Mouse (Mus musculus) liver, adult 2 months (tissue): ENCODE results near the gene Calr3. TPM values are rescaled to one million over a fixed set of nuclear protein-coding genes. Genes with fewer than 3 reads are reported as not detected.

Experiments
- DNase-seq: peaks from one replicate; pipeline ENCODE4 v3.0.0-alpha.2; 2011; ENCODE audit warnings: low read depth, low spot score; ENCODE audit errors: extremely low read depth
- H3K27ac ChIP-seq: fragments of 200-500 bp; replicated peaks from 2 replicates; pipeline ENCODE4 v1.5.1; 2012; ENCODE audit warnings: low read depth, mild to moderate bottlenecking, control low read depth, inconsistent platforms, low read length; ENCODE audit not compliant: insufficient read depth
- H3K27me3 ChIP-seq: fragments of 200-500 bp; 2 replicates; pipeline ENCODE4 v1.6.1; 2012; ENCODE audit warnings: mild to moderate bottlenecking, moderate library complexity, low read length, inconsistent platforms; ENCODE audit not compliant: control insufficient read depth, insufficient read depth
- H3K36me3 ChIP-seq: fragments of 200-500 bp; 2 replicates; pipeline ENCODE4 v1.6.1; 2012; ENCODE audit warnings: low read length, inconsistent platforms; ENCODE audit not compliant: control insufficient read depth, insufficient read depth
- H3K4me1 ChIP-seq: fragments of 200-500 bp; 2 replicates; pipeline ENCODE4 v1.6.1; 2011; ENCODE audit warnings: low read length; ENCODE audit not compliant: control insufficient read depth, insufficient read depth
- H3K4me3 ChIP-seq: fragments of 200-500 bp; 2 replicates; pipeline ENCODE4 v1.5.1; 2011; ENCODE audit warnings: low read depth, mild to moderate bottlenecking, control low read depth, low read length, moderate library complexity; ENCODE audit not compliant: insufficient read depth
- H3K79me2 ChIP-seq: fragments of 200-500 bp; 2 replicates; pipeline ENCODE4 v1.6.1; 2012; ENCODE audit warnings: inconsistent platforms, mild to moderate bottlenecking, low read length, moderate library complexity; ENCODE audit not compliant: control insufficient read depth, insufficient read depth
- H3K9ac ChIP-seq: fragments of 200-500 bp; 2 replicates; pipeline ENCODE4 v1.6.1; 2012; ENCODE audit warnings: low read depth, mild to moderate bottlenecking, control low read depth, inconsistent platforms, low read length
- CTCF ChIP-seq: fragments of 200-500 bp; IDR thresholded peaks from 2 replicates; pipeline ENCODE4 v1.5.1; 2011; ENCODE audit warnings: low read depth, low read length, control low read depth
- POLR2A ChIP-seq: fragments of 200-500 bp; IDR thresholded peaks from 2 replicates; pipeline ENCODE4 v1.6.1; 2011; ENCODE audit warnings: low read length, control low read depth; ENCODE audit not compliant: insufficient read depth; ENCODE audit errors: extremely low read depth
- WGBS: fragments of 180-500 bp; shearing (Covaris S2); methylation state at CpG from one replicate; pipeline ENCODE4 v1.1.7; 2018; 5-methylcytosine and 5-hydroxymethylcytosine counted together
- polyA plus RNA-seq: library from polyadenylated mRNA; depleted of rRNA; stranded (reverse); fragments of >200 nt; gene quantifications from 2 replicates; pipeline ENCODE4 v1.2.3, GENCODE M21; 2012
- total RNA-seq: library from RNA; depleted of rRNA; stranded (reverse); fragments of >200 nt; gene quantifications from 2 replicates; pipeline ENCODE4 v1.2.3, GENCODE M21; 2014

The Calr3 gene
- total and polyA plus RNA-seq, 2 experiments = 0.54 to 3.1 TPM

DNA sequence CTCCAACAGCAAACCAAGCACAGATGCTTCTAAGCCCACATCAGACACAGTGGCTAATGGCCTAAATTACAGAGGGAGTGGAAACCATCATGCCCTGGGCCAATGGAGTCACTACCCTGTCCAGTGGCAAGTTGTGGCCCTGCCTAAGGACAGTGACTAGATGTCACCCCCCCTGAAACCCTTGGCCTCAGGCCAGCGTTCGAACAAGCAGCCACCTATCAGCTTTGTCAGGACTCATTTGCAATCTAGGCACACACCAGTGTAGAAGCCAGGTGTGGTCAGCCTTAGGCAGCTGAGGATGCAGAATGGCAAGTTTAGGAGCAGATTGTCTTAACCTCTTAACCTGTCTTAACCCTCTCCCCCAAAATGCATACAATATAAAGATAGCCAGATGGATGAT, 28.4 kb downstream of the Calr3 start:
- Histone ChIP-seq H3K27ac (no peak overlapping the region), H3K9ac (no peak overlapping the region), H3K27me3 (no peaks in the 10 kb centered on the region), H3K36me3 (no peaks in the 10 kb centered on the region), H3K79me2 (peaks cover 77% of the 10 kb centered on the region), H3K4me1 (peaks cover 40% of the 10 kb centered on the region), H3K4me3 (no peak overlapping the region)
- DNase-seq = no peak
- TF ChIP-seq CTCF (no peak), POLR2A (no peak)
- 40% methylated on average over 2 of the region's 2 CpGs for WGBS

GRCm38 (mm10) chr8:72413839-72414238, 29.8 kb downstream of the Calr3 start:
- 76% methylated on average over 7 of the region's 7 CpGs for WGBS
- no peaks in the 10 kb centered on the region for H3K27me3 ChIP-seq
- H3K79me2 ChIP-seq = peaks cover 76% of the 10 kb centered on the region
- peaks cover 37% of the 10 kb centered on the region for H3K4me1 ChIP-seq
- no peak for DNase-seq
- H3K9ac ChIP-seq = no peak overlapping the region
- no peak overlapping the region for H3K27ac ChIP-seq
- no peak for TF ChIP-seq POLR2A
- no peak for TF ChIP-seq CTCF
- H3K4me3 ChIP-seq = no peak overlapping the region
- H3K36me3 ChIP-seq = no peaks in the 10 kb centered on the region

DNA sequence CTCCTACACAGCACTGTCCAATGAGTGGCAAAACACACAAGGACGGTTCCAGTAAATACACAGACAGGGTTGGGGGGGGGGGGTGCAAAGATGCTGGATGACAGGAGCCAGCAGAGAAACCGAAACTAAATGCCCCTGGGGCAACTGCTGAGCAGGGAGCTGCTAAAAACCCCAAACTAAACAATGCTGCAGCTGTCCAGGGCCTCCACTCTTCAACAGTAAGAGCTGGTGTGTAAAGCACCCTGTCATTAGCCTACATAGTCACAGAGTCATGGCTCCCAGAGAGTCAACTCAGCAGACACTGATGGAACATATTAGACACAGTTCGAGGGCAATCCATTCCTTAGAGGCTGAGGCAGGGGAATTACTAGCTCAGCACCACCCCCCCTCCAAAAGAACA, 34.2 kb downstream of the Calr3 start:
- peaks cover 17% of the 10 kb centered on the region for H3K4me1 ChIP-seq

DNA sequence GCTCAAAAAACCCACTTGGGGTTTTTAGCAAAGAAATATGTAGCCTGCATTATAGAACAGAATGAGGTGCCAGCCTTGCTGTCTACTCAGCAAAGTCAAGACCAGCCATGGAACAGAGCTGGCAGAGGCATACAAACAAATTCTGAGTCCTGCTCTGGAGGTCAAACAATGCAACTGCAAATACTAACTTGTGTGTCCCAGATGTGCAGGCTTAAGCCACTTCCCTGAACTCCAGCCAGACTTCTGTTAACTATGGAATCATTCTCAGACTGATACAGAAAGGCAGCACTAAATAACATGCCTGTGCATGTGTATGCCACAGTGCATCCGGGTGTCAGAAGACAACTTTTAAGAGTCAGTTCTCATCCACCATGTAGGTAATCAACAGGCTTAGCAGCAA, 35.8 kb downstream of the Calr3 start:
- Histone ChIP-seq H3K27me3 (no peaks in the 10 kb centered on the region), H3K27ac (no peak overlapping the region), H3K36me3 (no peaks in the 10 kb centered on the region), H3K9ac (no peak overlapping the region), H3K79me2 (peaks cover 49% of the 10 kb centered on the region), H3K4me1 (peaks cover 15% of the 10 kb centered on the region), H3K4me3 (no peak overlapping the region)
- peak; percentile 81 for DNase-seq
- TF ChIP-seq CTCF = no peak
- no peak for TF ChIP-seq POLR2A
- WGBS = 57% methylated on average over 1 of the region's 1 CpGs

More for the DNA sequence above, 34.2 kb downstream of the Calr3 start:
- Histone ChIP-seq H3K36me3 (no peaks in the 10 kb centered on the region), H3K9ac (no peak overlapping the region), H3K79me2 (peaks cover 50% of the 10 kb centered on the region), H3K27me3 (no peaks in the 10 kb centered on the region), H3K4me3 (no peak overlapping the region), H3K27ac (no peak overlapping the region)
- WGBS = 37% methylated on average over 3 of the region's 3 CpGs
- no peak for DNase-seq
- TF ChIP-seq POLR2A (no peak), CTCF (no peak)

GRCm38 (mm10) chr8:72402981-72403380, 40.7 kb downstream of the Calr3 start:
- Histone ChIP-seq H3K9ac (no peak overlapping the region; the same call in 1 of the 2 replicates), H3K27me3 (no peaks in the 10 kb centered on the region), H3K27ac (no peak overlapping the region), H3K4me3 (no peak overlapping the region), H3K79me2 (peaks cover 32% of the 10 kb centered on the region; the same call in 1 of the 2 replicates), H3K4me1 (peaks cover 4% of the 10 kb centered on the region; the same call in 1 of the 2 replicates), H3K36me3 (no peaks in the 10 kb centered on the region)
- no peak for DNase-seq
- TF ChIP-seq POLR2A (no peak), CTCF (no peak)
- 92% methylated on average over 3 of the region's 3 CpGs for WGBS

- Histone ChIP-seq H3K4me3 (no peak overlapping the region), H3K36me3 (peaks cover 2% of the 10 kb centered on the region; the same call in 1 of the 2 replicates), H3K27me3 (no peaks in the 10 kb centered on the region), H3K4me1 (no peaks in the 10 kb centered on the region), H3K9ac (no peak overlapping the region), H3K27ac (no peak overlapping the region), H3K79me2 (peaks cover 29% of the 10 kb centered on the region; the same call in 1 of the 2 replicates)
- no peak for TF ChIP-seq CTCF
- no peak for TF ChIP-seq POLR2A
- WGBS = 96% methylated on average over 1 of the region's 1 CpGs
- no peak for DNase-seq
Observed at GRCm38 (mm10) chr8:72401381-72401780, 42.3 kb downstream of the Calr3 start.
